Mouse (Mus musculus) kidney, adult 10 weeks (tissue): Measurements from ENCODE around the gene 4930558C23Rik. TPM values are rescaled to one million over a fixed set of nuclear protein-coding genes. Genes with fewer than 3 reads are reported as not detected.

Experiments used
- polyA plus RNA-seq: library from polyadenylated mRNA; stranded (reverse); fragments of 350-450 nt; fragmentation: Illumina TruSeq; extraction: RNeasy Lipid Tissue Mini Kit (QIAGEN cat#74804); gene quantifications from one replicate; pipeline ENCODE4 v1.2.3, GENCODE M21; 2014; ENCODE audit warnings: low read depth, low replicate concordance

4930558C23Rik gene
- polyA plus RNA-seq = not detected

DNA sequence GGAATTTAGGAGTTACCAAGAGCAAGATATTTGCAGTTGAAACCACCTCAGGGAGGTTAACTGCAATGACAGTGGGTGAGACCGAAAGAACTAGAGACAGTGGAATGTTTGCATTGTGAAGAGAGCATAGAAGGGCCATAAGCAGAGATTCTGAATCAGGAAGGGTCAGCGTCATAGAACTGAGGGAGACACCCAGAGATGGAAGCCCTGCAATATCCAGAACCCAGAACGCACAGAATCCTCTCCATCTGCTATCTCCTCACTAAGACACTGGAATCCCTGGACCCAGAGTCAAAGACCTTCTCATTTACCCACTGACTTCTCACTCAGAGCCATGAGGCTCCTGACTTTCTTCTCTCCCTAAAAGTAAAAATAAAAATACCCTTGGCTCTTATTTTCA is at the start of gene 4930558C23Rik:
TSS of gene 4930558C23Rik (minus strand) at position 101 of the 400 bp plus-strand sequence.

DNA sequence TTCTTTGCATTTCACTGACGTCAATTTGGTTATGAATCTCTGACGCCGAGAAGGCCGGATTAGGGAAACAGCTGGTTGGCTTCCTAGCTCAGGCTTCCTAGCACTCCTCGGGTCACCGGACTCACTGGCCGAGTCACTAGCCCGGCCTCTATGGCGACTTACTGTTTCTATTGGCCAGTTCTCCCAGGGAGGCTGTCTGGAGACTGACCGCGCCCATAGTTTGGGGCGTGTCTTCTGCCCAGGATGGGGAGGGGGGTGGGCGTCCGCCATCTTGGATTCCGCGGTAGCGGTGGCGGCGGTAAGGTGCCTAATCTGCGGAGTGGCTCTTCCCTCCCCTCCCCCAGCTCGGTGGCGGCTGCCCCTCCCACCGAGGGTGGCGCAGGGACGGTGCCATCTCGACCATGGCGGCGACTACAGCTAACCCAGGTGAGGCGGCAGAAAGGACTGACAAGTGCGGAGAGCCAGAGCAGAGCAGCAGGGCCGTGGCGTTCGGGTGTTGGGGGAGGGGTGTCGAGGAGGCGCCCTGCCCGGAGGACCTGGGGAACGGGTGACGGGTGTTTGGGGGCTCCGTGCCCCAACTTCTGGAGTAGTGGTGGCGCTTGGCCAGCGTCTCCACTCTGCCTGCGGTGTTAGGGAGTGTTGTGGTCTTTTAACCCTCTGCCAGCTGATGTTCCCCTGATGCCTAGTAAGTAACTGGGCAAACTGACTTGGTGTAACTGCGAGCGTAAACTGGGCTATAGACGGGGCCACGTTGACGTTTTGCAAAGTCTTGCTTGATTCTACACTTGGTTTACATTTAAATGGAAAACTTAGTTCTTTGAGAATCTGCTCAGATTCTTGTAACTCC is 31.7 kb upstream of the 4930558C23Rik start, which contains the start of gene Arnt:
TSS of gene Arnt (plus strand) at position 253 of the 847 bp plus-strand sequence.

DNA sequence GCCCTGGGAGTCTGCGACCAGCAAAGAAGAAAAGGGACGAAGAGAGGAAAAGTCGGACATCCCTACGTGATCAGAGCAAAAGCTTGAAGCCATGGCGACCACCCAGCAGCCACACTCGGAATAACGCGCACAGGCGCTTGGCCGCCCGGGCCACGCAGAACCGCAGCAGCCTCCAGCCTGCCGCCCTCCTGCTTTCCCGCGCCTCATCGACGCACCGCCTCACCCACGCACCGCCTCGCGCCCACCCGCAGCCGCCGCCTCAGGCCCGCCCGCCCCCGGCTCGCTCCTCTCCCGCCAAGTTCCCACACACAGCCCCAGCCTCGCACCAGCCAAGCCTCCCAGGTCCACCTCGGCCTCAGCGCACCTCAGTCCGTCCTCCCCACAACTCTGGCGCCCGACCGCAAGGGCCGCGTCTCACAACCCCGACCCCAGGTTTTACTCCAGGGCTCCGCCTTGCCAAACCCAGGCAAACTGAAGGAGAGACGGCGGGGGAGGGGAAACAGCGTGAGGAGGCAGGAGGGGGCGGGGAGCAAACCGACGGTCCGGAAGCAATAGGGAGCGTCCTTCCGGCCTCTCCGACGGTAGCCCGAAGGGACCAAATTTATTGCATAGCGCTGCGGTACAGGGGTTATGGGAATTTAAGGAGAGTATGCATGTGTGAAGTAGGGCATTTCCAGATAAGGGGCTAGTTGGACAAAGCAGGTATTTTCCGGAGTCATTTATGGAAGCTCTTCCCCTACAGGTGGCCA is 45.8 kb downstream of the 4930558C23Rik start, which contains the start of gene Setdb1:
TSS of gene Setdb1 (minus strand) at position 502 of the 749 bp plus-strand sequence.

Other genes with a start within 250 kb of the 4930558C23Rik start
- 0.28 TPM for gene Sema6c, start 242.4 kb downstream of the 4930558C23Rik start, polyA plus RNA-seq
- gene Gabpb2, start 184.9 kb downstream of the 4930558C23Rik start, polyA plus RNA-seq = 22.5 TPM
- gene Cdc42se1, start 174.1 kb downstream of the 4930558C23Rik start, polyA plus RNA-seq = 17.8 TPM
- gene Mllt11, start 170.7 kb downstream of the 4930558C23Rik start, polyA plus RNA-seq = 28.7 TPM
- gene Gm128, start 161.2 kb downstream of the 4930558C23Rik start, polyA plus RNA-seq = 0.73 TPM
- gene Bnipl, start 151.6 kb downstream of the 4930558C23Rik start, polyA plus RNA-seq = not detected
- gene Mindy1, start 121.5 kb downstream of the 4930558C23Rik start, polyA plus RNA-seq = 128 TPM
- 11.0 TPM for gene Prune1, start 120.8 kb downstream of the 4930558C23Rik start, polyA plus RNA-seq
- 1.9 TPM for gene Anxa9, start 95.7 kb downstream of the 4930558C23Rik start, polyA plus RNA-seq
- gene Cers2, start 88.0 kb downstream of the 4930558C23Rik start, polyA plus RNA-seq = 217 TPM
- gene Setdb1, start 45.6 kb downstream of the 4930558C23Rik start, polyA plus RNA-seq = 13.2 TPM
- gene Arnt, start 31.5 kb upstream of the 4930558C23Rik start, polyA plus RNA-seq = 32.3 TPM
- gene Ctsk, start 96.4 kb upstream of the 4930558C23Rik start, polyA plus RNA-seq = 2.9 TPM
- gene Ctss, start 123.9 kb upstream of the 4930558C23Rik start, polyA plus RNA-seq = 27.9 TPM
- not detected for gene Hormad1, start 156.8 kb upstream of the 4930558C23Rik start, polyA plus RNA-seq
- gene Golph3l, start 186.1 kb upstream of the 4930558C23Rik start, polyA plus RNA-seq = 68.9 TPM
- 43.8 TPM for gene Ensa, start 222.2 kb upstream of the 4930558C23Rik start, polyA plus RNA-seq